Mouse (Mus musculus) forebrain, embryonic 12.5 days (tissue): Measurements from ENCODE around the gene Olfr873. TPM values are rescaled to one million over a fixed set of nuclear protein-coding genes. Genes with fewer than 3 reads are reported as not detected.
"Not testable (repeated sequence)": the region's sequence is repeated elsewhere in the genome, so short reads cannot be mapped to it uniquely, and the experiment has no call there.

Source experiments
- ATAC-seq: fragments of 200-750 bp; cut with Nextera tagmentation; 2 replicates; pipeline ENCODE4 v1.8.0; 2017; ENCODE audit warnings: moderate TSS enrichment; ENCODE audit not compliant: low FRiP score
- H3K27ac ChIP-seq: fragments of 300-500 bp; sonication (generic); 2 replicates; pipeline ENCODE4 v1.5.1; 2016; ENCODE audit warnings: mild to moderate bottlenecking
- H3K27me3 ChIP-seq: fragments of 300-500 bp; sonication (generic); 2 replicates; pipeline ENCODE4 v1.6.1; 2016; ENCODE audit warnings: mild to moderate bottlenecking
- H3K36me3 ChIP-seq: fragments of 300-500 bp; sonication (generic); replicated peaks from 2 replicates; pipeline ENCODE4 v1.6.1; 2016; ENCODE audit warnings: mild to moderate bottlenecking
- H3K4me1 ChIP-seq: fragments of 300-500 bp; sonication (generic); 2 replicates; pipeline ENCODE4 v1.6.1; 2016
- H3K4me2 ChIP-seq: fragments of 300-500 bp; sonication (generic); 2 replicates; pipeline ENCODE4 v1.6.1; 2016; ENCODE audit warnings: mild to moderate bottlenecking, moderate library complexity
- H3K4me3 ChIP-seq: fragments of 300-500 bp; sonication (generic); replicated peaks from 2 replicates; pipeline ENCODE4 v1.5.1; 2016; ENCODE audit warnings: mild to moderate bottlenecking
- H3K9ac ChIP-seq: fragments of 300-500 bp; sonication (generic); 2 replicates; pipeline ENCODE4 v1.6.1; 2016; ENCODE audit warnings: mild to moderate bottlenecking
- H3K9me3 ChIP-seq: fragments of 300-500 bp; sonication (generic); 2 replicates; pipeline ENCODE4 v1.6.1; 2016
- WGBS: fragments of 180-500 bp; shearing (Covaris S2); methylation state at CpG from one replicate; pipeline ENCODE4 v1.1.7; 2016; 5-methylcytosine and 5-hydroxymethylcytosine counted together
- polyA plus RNA-seq: library from polyadenylated mRNA; unstranded; fragments of >200 nt; fragmentation: Nextera tagmentation; extraction: Ambion mirVana; gene quantifications from 2 replicates; pipeline ENCODE4 v1.2.1, GENCODE M21; 2016

The Olfr873 gene
- not detected in 2 replicates for polyA plus RNA-seq

GRCm38 (mm10) chr9:20298232-20298631, at the start of gene Olfr873:
TSS of gene Olfr873 (plus strand) at chr9:20298532.
- Histone ChIP-seq H3K9ac (no peak within 1 kb of the TSS), H3K27ac (no peak within 1 kb of the TSS), H3K4me2 (no peak within 1 kb of the TSS), H3K36me3 (no peaks in the 10 kb centered on the region), H3K27me3 (no peaks in the 10 kb centered on the region), H3K9me3 (0 out of 2 replicates have a peak, but pooled peaks cover 3% of the 10 kb centered on the region), H3K4me3 (no peak within 1 kb of the TSS), H3K4me1 (no peaks in the 10 kb centered on the region)
- ATAC-seq = no peak
- WGBS = 82% methylated on average over 1 of the region's 1 CpGs

GRCm38 (mm10) chr9:20282051-20282450, 16.3 kb upstream of the Olfr873 start, which contains the start of gene Olfr39:
TSS of gene Olfr39 (plus strand) at chr9:20282351.
- ATAC-seq = no peak
- H3K4me1 ChIP-seq = no peaks in the 10 kb centered on the region
- H3K27ac ChIP-seq = no peak within 1 kb of the TSS
- H3K36me3 ChIP-seq = no peaks in the 10 kb centered on the region
- no peaks in the 10 kb centered on the region for H3K9me3 ChIP-seq
- no peak within 1 kb of the TSS for H3K4me3 ChIP-seq
- 83% methylated on average over 1 of the region's 1 CpGs for WGBS
- no peaks in the 10 kb centered on the region for H3K27me3 ChIP-seq
- no peak within 1 kb of the TSS for H3K9ac ChIP-seq
- H3K4me2 ChIP-seq = no peak within 1 kb of the TSS

GRCm38 (mm10) chr9:20295562-20295961, 2.8 kb upstream of the Olfr873 start:
- not testable (repeated sequence) for H3K27ac ChIP-seq, H3K4me2 ChIP-seq, H3K9ac ChIP-seq, H3K4me3 ChIP-seq, H3K9me3 ChIP-seq, H3K36me3 ChIP-seq, H3K4me1 ChIP-seq, ATAC-seq, H3K27me3 ChIP-seq
- 79% methylated on average over 5 of the region's 5 CpGs for WGBS

GRCm38 (mm10) chr9:20335994-20336393, 37.7 kb downstream of the Olfr873 start, which contains the start of gene Olfr18:
TSS of gene Olfr18 (minus strand) at chr9:20336094.
- Histone ChIP-seq H3K4me2 (no peak within 1 kb of the TSS), H3K4me1 (no peaks in the 10 kb centered on the region), H3K27ac (no peak within 1 kb of the TSS), H3K9ac (no peak within 1 kb of the TSS), H3K9me3 (no peaks in the 10 kb centered on the region), H3K36me3 (no peaks in the 10 kb centered on the region), H3K4me3 (no peak within 1 kb of the TSS), H3K27me3 (no peaks in the 10 kb centered on the region)
- ATAC-seq = no peak

GRCm38 (mm10) chr9:20348501-20348900, 50.2 kb downstream of the Olfr873 start:
- Histone ChIP-seq H3K9ac (no peak overlapping the region), H3K9me3 (0 out of 2 replicates have a peak, but pooled peaks cover 9% of the 10 kb centered on the region), H3K27me3 (no peaks in the 10 kb centered on the region), H3K4me3 (no peak overlapping the region), H3K36me3 (peaks cover 27% of the 10 kb centered on the region), H3K4me2 (no peak overlapping the region), H3K4me1 (no peaks in the 10 kb centered on the region), H3K27ac (no peak overlapping the region)
- ATAC-seq = no peak
- 92% methylated on average over 4 of the region's 4 CpGs for WGBS

Other genes with a start within 250 kb of the Olfr873 start
- not detected in 2 replicates for gene Olfr867, start 241.0 kb upstream of the Olfr873 start, polyA plus RNA-seq
- gene Olfr868, start 199.9 kb upstream of the Olfr873 start, polyA plus RNA-seq = not detected in 2 replicates
- not detected in 2 replicates for gene Olfr869, start 169.5 kb upstream of the Olfr873 start, polyA plus RNA-seq
- not detected in 2 replicates for gene Olfr870, start 124.5 kb upstream of the Olfr873 start, polyA plus RNA-seq
- not detected in 2 replicates for gene Olfr871, start 86.3 kb upstream of the Olfr873 start, polyA plus RNA-seq
- not detected in 2 replicates for gene Olfr872, start 61.4 kb upstream of the Olfr873 start, polyA plus RNA-seq
- gene Olfr39, start 16.2 kb upstream of the Olfr873 start, polyA plus RNA-seq = not detected in 2 replicates
- gene Olfr18, start 37.6 kb downstream of the Olfr873 start, polyA plus RNA-seq = not detected in 2 replicates
- 37.0 and 37.2 TPM in 2 replicates for gene Zfp560, start 86.6 kb downstream of the Olfr873 start, polyA plus RNA-seq
- gene Zfp26, start 161.6 kb downstream of the Olfr873 start, polyA plus RNA-seq = 32.1 and 36.5 TPM in 2 replicates
- 29.1 and 32.5 TPM in 2 replicates for gene Zfp426, start 194.2 kb downstream of the Olfr873 start, polyA plus RNA-seq
- 160 and 165 TPM in 2 replicates for gene Zfp266, start 222.9 kb downstream of the Olfr873 start, polyA plus RNA-seq